Mouse (Mus musculus): ENCODE results near the gene Mrpl42.

- TF ChIP-seq CTCF (IDR thresholded peaks at IDR 0.05; ENCODE audit: low read depth, low read length) (no peak), GATA2 (IDR thresholded peaks at IDR 0.05; ENCODE audit: borderline replicate concordance, low read depth, low read length) (no peak)
Measured at GRCm38 (mm10) chr10:95489653-95490052, 12.1 kb downstream of the Mrpl42 start.
